Mouse (Mus musculus) large intestine, adult 2 months (tissue): Measurements from ENCODE around the gene Cdk6. TPM values are rescaled to one million over a fixed set of nuclear protein-coding genes. Genes with fewer than 3 reads are reported as not detected.
"Not testable (repeated sequence)": the region's sequence is repeated elsewhere in the genome, so short reads cannot be mapped to it uniquely, and the experiment has no call there.

ENCODE experiments used
- DNase-seq: peaks from one replicate; pipeline ENCODE4 v3.0.0-alpha.2; 2012; ENCODE audit warnings: low read depth, low spot score
- WGBS: fragments of 180-500 bp; shearing (Covaris S2); methylation state at CpG from one replicate; pipeline ENCODE4 v1.1.7; 2018; 5-methylcytosine and 5-hydroxymethylcytosine counted together
- polyA plus RNA-seq: library from polyadenylated mRNA; depleted of rRNA; stranded (reverse); fragments of >200 nt; gene quantifications from 2 replicates; pipeline ENCODE4 v1.2.3, GENCODE M21; 2012; rRNA removed

Cdk6 gene
- polyA plus RNA-seq, 1 experiment, result 4.6 TPM

GRCm38 (mm10) chr5:3529585-3530189 lies 188.4 kb downstream of the Cdk6 start:
- DNase-seq, result no peak
- WGBS, result 79% methylated on average over 10 of the region's 10 CpGs

GRCm38 (mm10) chr5:3532048-3532447 lies 190.8 kb downstream of the Cdk6 start:
- not testable (repeated sequence) for DNase-seq

- 79% methylated on average over 3 of the region's 3 CpGs for WGBS
- no peak for DNase-seq
Measured at GRCm38 (mm10) chr5:3536592-3537212, 195.4 kb downstream of the Cdk6 start.

- no peak for DNase-seq
- WGBS, result 39% methylated on average over 11 of the region's 11 CpGs
Measured at GRCm38 (mm10) chr5:3538505-3539472, 197.5 kb downstream of the Cdk6 start.

GRCm38 (mm10) chr5:3541871-3542270 lies 200.6 kb downstream of the Cdk6 start:
- WGBS, result 73% methylated on average over 6 of the region's 6 CpGs
- no peak for DNase-seq

- under 1% methylated on average over 78 of the region's 80 CpGs for WGBS
- DNase-seq, result peak; percentile 57
Measured at GRCm38 (mm10) chr5:3543629-3544479, 202.6 kb downstream of the Cdk6 start, which contains the start of gene Fam133b. TSS of gene Fam133b (plus strand) at chr5:3543833.

- 7% methylated on average over 7 of the region's 7 CpGs for WGBS
- no peak for DNase-seq
Measured at GRCm38 (mm10) chr5:3544480-3544769, 203.1 kb downstream of the Cdk6 start.

GRCm38 (mm10) chr5:3546226-3546625 lies 204.9 kb downstream of the Cdk6 start:
- 51% methylated on average over 1 of the region's 1 CpGs for WGBS

GRCm38 (mm10) chr5:3551481-3551880 lies 210.2 kb downstream of the Cdk6 start:
- WGBS, result 93% methylated on average over 1 of the region's 1 CpGs

More at GRCm38 (mm10) chr5:3546226-3546625, 204.9 kb downstream of the Cdk6 start:
- no peak for DNase-seq

GRCm38 (mm10) chr5:3554198-3554597 lies 212.9 kb downstream of the Cdk6 start:
- DNase-seq, result no peak

More at GRCm38 (mm10) chr5:3551481-3551880, 210.2 kb downstream of the Cdk6 start:
- no peak for DNase-seq

GRCm38 (mm10) chr5:3571266-3571665 lies 230.0 kb downstream of the Cdk6 start, which contains the start of gene 1700109H08Rik:
TSS of gene 1700109H08Rik (plus strand) at chr5:3571566.
- no peak for DNase-seq
- 92% methylated on average over 4 of the region's 4 CpGs for WGBS

More at GRCm38 (mm10) chr5:3554198-3554597, 212.9 kb downstream of the Cdk6 start:
- 71% methylated on average over 2 of the region's 2 CpGs for WGBS

- WGBS, result 100% methylated on average over 2 of the region's 2 CpGs
- DNase-seq, result no peak
Measured at GRCm38 (mm10) chr5:3574825-3575224, 233.5 kb downstream of the Cdk6 start.

GRCm38 (mm10) chr5:3577939-3578338 lies 236.7 kb downstream of the Cdk6 start:
- WGBS, result 96% methylated on average over 2 of the region's 2 CpGs
- no peak for DNase-seq

GRCm38 (mm10) chr5:3579066-3579465 lies 237.8 kb downstream of the Cdk6 start:
- DNase-seq, result no peak
- WGBS, result 94% methylated on average over 7 of the region's 7 CpGs

Other genes with a start within 250 kb of the Cdk6 start
- 4.4 and 5.3 TPM in 2 replicates for gene Fam133b, start 202.3 kb downstream of the Cdk6 start, polyA plus RNA-seq
- gene 1700109H08Rik, start 230.1 kb downstream of the Cdk6 start, polyA plus RNA-seq, result 0.20 and 1.1 TPM in 2 replicates